Mouse (Mus musculus) ES-E14 (cell line): ENCODE results near the gene Tacc2. TPM values are rescaled to one million over a fixed set of nuclear protein-coding genes. Genes with fewer than 3 reads are reported as not detected.

Experiments used
- DNase-seq: peaks from one replicate; pipeline ENCODE4 v3.0.0-alpha.2; 2013; ENCODE audit warnings: low read depth, low spot score
- H3K27ac ChIP-seq: 2 replicates; pipeline ENCODE4 v1.5.1; 2012; ENCODE audit warnings: low read depth, mild to moderate bottlenecking, low read length, moderate library complexity, mixed read lengths; ENCODE audit not compliant: poor library complexity, insufficient read depth, severe bottlenecking
- H3K36me3 ChIP-seq: 2 replicates; pipeline ENCODE4 v1.6.1; 2012; ENCODE audit warnings: mild to moderate bottlenecking, low read length, moderate library complexity, mixed read lengths; ENCODE audit not compliant: control insufficient read depth, poor library complexity, insufficient read depth, severe bottlenecking
- H3K4me1 ChIP-seq, 2 experiments: fragments of 150-350 bp in 1 of 2; sonication (generic) in 1 of 2; 2 replicates each; pipeline ENCODE4 v1.6.1; 2012; ENCODE audit warnings: low read length in 2 of 2, mild to moderate bottlenecking in 1 of 2, mixed read lengths in 1 of 2; ENCODE audit not compliant: control insufficient read depth in 2 of 2, insufficient read depth in 2 of 2, poor library complexity in 1 of 2
- H3K4me3 ChIP-seq, 2 experiments: fragments of 150-350 bp in 1 of 2; sonication (generic) in 1 of 2; 2 replicates each; pipeline ENCODE4 v1.5.1; 2012; ENCODE audit warnings: low read length in 2 of 2, low read depth in 1 of 2, mild to moderate bottlenecking in 1 of 2, mixed read lengths in 1 of 2; ENCODE audit not compliant: insufficient read depth in 1 of 2, poor library complexity in 1 of 2, severe bottlenecking in 1 of 2
- H3K9ac ChIP-seq: 2 replicates; pipeline ENCODE4 v1.6.1; 2012; ENCODE audit warnings: low read depth, mild to moderate bottlenecking, low read length, mixed read lengths; ENCODE audit not compliant: poor library complexity, insufficient read depth, severe bottlenecking
- H3K9me3 ChIP-seq: fragments of 150-350 bp; sonication (generic); 2 replicates; pipeline ENCODE4 v1.6.1; 2012; ENCODE audit warnings: low read depth, mild to moderate bottlenecking, low read length; ENCODE audit not compliant: control insufficient read depth, insufficient read depth
- CHD2 ChIP-seq: IDR thresholded peaks from 2 replicates; pipeline ENCODE4 v1.6.1; 2014; ENCODE audit warnings: mild to moderate bottlenecking, low read depth, low read length, inconsistent platforms
- HCFC1 ChIP-seq: IDR thresholded peaks from 2 replicates; pipeline ENCODE4 v1.6.1; 2012; ENCODE audit warnings: low read length, inconsistent platforms, borderline replicate concordance; ENCODE audit not compliant: insufficient read depth
- MAFK ChIP-seq: IDR thresholded peaks from 2 replicates; pipeline ENCODE4 v1.6.1; 2014; ENCODE audit warnings: mild to moderate bottlenecking, low read depth, low read length, inconsistent platforms; ENCODE audit not compliant: insufficient read depth
- ZC3H11A ChIP-seq: IDR thresholded peaks from 2 replicates; pipeline ENCODE4 v1.6.1; 2012; ENCODE audit warnings: low read depth, mild to moderate bottlenecking, inconsistent platforms, low read length, borderline replicate concordance
- ZNF384 ChIP-seq: IDR thresholded peaks from 2 replicates; pipeline ENCODE4 v1.6.1; 2012; ENCODE audit warnings: low read depth, low read length, inconsistent platforms
- in situ Hi-C, 2 experiments: fragments of 600-800 bp; cut with MboI; formaldehyde crosslinking; loops; one replicate each; pipeline ENCODE4 v1.15.1; 2025; ENCODE audit warnings: low sequenced_read_pairs in 2 of 2, inconsistent platforms in 1 of 2; ENCODE audit not compliant: unreplicated experiment in 2 of 2
- total RNA-seq: library from RNA; depleted of rRNA; stranded (reverse); fragments of 300-350 nt; gene quantifications from 2 replicates; pipeline ENCODE4 v1.2.3, GENCODE M21; 2012

Tacc2 gene
- total RNA-seq, 1 experiment = 23.2 TPM

GRCm38 (mm10) chr7:130688601-130689000, 111.4 kb downstream of the Tacc2 start:
- no peak for DNase-seq
- Histone ChIP-seq H3K4me3 (no peak overlapping the region), H3K9me3 (no peaks in the 10 kb centered on the region), H3K36me3 (peaks cover 2% of the 10 kb centered on the region; the same call in 1 of the 2 replicates), H3K27ac (no peak overlapping the region), H3K4me1 (peaks cover 2 to 19% of the 10 kb centered on the region in 2 experiments), H3K9ac (no peak overlapping the region)
- in situ Hi-C loops = no loop called here
- TF ChIP-seq HCFC1 (no peak), MAFK (no peak), ZNF384 (no peak), CHD2 (no peak), ZC3H11A (no peak)

- Histone ChIP-seq H3K4me1 (peaks cover 2 to 27% of the 10 kb centered on the region in 2 experiments), H3K27ac (no peak overlapping the region), H3K9ac (no peak overlapping the region), H3K4me3 (no peak overlapping the region), H3K9me3 (no peaks in the 10 kb centered on the region), H3K36me3 (peaks cover 2% of the 10 kb centered on the region; the same call in 1 of the 2 replicates)
- in situ Hi-C loops = no loop called here
- no peak for TF ChIP-seq HCFC1
- TF ChIP-seq ZNF384 = no peak
- TF ChIP-seq ZC3H11A = no peak
- TF ChIP-seq CHD2 = no peak
- no peak for TF ChIP-seq MAFK
- no peak for DNase-seq
Observed at GRCm38 (mm10) chr7:130690869-130691268, 113.6 kb downstream of the Tacc2 start.

GRCm38 (mm10) chr7:130691931-130692330, 114.7 kb downstream of the Tacc2 start:
- H3K9me3 ChIP-seq = no peaks in the 10 kb centered on the region
- DNase-seq = no peak
- peak overlapping the region; percentile 4; the same call in 1 of the 2 replicates for H3K9ac ChIP-seq
- in situ Hi-C loops = no loop called here
- no peak for TF ChIP-seq MAFK
- no peak for TF ChIP-seq HCFC1
- TF ChIP-seq CHD2 = no peak
- TF ChIP-seq ZNF384 = no peak
- TF ChIP-seq ZC3H11A = no peak
- peaks cover 2 to 27% of the 10 kb centered on the region in 2 experiments for H3K4me1 ChIP-seq
- peak overlapping the region; percentile 79 to 82; a peak in 2 of 4 replicates for H3K4me3 ChIP-seq
- no peak overlapping the region for H3K27ac ChIP-seq
- peaks cover 3% of the 10 kb centered on the region; the same call in 1 of the 2 replicates for H3K36me3 ChIP-seq

GRCm38 (mm10) chr7:130692392-130692942, 115.2 kb downstream of the Tacc2 start:
- DNase-seq = peak; percentile 42
- peaks cover 3% of the 10 kb centered on the region; the same call in 1 of the 2 replicates for H3K36me3 ChIP-seq
- peak overlapping the region; percentile 85 for H3K9ac ChIP-seq
- peaks cover 2 to 24% of the 10 kb centered on the region in 2 experiments for H3K4me1 ChIP-seq
- H3K9me3 ChIP-seq = no peaks in the 10 kb centered on the region
- in situ Hi-C loops = no loop called here
- H3K4me3 ChIP-seq = peak overlapping the region; percentile 79 to 82
- TF ChIP-seq HCFC1 = peak; percentile 37; the same call in 1 of the 2 replicates
- no peak for TF ChIP-seq MAFK
- peak overlapping the region; percentile 55 for H3K27ac ChIP-seq
